7 mouse cellular contexts compared by ENCODE assay signal in the genomic region with DNA sequence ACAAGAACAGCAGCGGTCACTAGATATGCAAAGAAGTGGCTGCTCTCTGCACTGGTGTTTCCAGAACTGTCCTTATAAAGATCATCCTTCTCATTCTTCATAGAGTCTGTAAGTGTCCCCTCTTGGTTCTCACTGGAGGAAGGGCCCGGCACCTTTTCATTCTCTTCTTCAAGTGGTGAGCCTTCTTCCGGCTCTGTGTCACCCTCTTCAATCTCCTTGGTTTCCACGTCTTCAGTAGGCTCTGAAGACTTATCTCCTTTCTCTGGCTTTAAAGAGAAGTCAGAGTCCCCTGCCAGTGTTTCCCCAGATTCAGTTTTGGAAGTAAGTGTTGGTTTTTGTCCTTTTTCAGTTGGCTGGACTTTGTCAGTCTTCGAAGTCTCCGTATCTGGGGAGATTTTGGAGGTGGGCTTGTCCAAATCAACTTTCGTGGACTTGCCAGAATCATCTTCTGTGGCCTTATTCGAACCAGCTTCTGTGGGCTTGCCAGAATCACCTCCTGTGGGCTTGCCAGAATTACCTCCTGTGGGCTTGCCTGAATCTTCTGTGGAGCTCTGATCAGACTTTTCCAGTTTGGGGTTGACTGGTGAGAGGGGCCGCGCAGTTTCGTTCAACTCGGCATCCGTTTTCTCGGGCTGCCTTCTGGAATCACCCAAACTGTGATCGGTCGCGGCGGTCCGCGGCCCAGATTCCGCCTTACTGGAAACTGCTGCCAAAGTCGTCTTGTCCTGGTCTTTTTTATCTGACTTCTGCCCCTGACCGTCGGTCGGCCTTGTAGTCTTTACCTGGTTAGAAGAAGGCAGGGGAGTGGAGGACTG. TPM values are rescaled to one million over a fixed set of nuclear protein-coding genes. Genes with fewer than 3 reads are reported as not detected.
A peak's percentile ranks its signal among the peaks of the same experiment; 100 is the strongest.
DNase-seq lines count a peak whose midpoint lies in the region; ATAC-seq and TF ChIP-seq lines count a peak whose summit lies in the region.

No protein-coding gene starts in this region.

- peak overlapping the region; percentile 70 for H3K9ac ChIP-seq in midbrain, postnatal 0 days (replicated peaks; ENCODE audit: low read length, poor library complexity, severe bottlenecking)

- no peak for DNase-seq in testis, postnatal 10 days (ENCODE audit: low spot score)
- no peak for DNase-seq in embryonic facial prominence, embryonic 10.5 days (ENCODE audit: low spot score)
- DNase-seq in midbrain, postnatal 0 days (ENCODE audit: low spot score), result no peak
- DNase-seq in layer of hippocampus, postnatal 14 days (ENCODE audit: low spot score in 2 of 2), result no peak
- no peak for DNase-seq in testis, postnatal 14 days (ENCODE audit: low spot score)

- H3K4me2 ChIP-seq in midbrain, postnatal 0 days (ENCODE audit: low read depth, low read length, poor library complexity, severe bottlenecking), result peak overlapping the region; percentile 96

- WGBS in embryonic facial prominence, embryonic 10.5 days, result 31% methylated on average over 25 of the region's 25 CpGs
- 27% methylated on average over 25 of the region's 25 CpGs for WGBS in midbrain, postnatal 0 days

- peak overlapping the region; percentile 93 for H3K4me3 ChIP-seq in testis, adult 2 months (ENCODE audit: control insufficient read depth, low read depth, low read length)
- peak overlapping the region; percentile 86 for H3K4me3 ChIP-seq in embryonic facial prominence, embryonic 10.5 days
- H3K4me3 ChIP-seq in midbrain, postnatal 0 days (ENCODE audit: low read depth, low read length), result peak overlapping the region; percentile 74

- H3K27me3 ChIP-seq in testis, adult 2 months (ENCODE audit: control insufficient read depth, insufficient read depth, low read length), result no peaks in the 10 kb centered on the region
- H3K27me3 ChIP-seq in embryonic facial prominence, embryonic 10.5 days (replicated peaks; ENCODE audit: low read depth, poor library complexity, severe bottlenecking), result no peaks in the 10 kb centered on the region
- no peaks in the 10 kb centered on the region for H3K27me3 ChIP-seq in midbrain, postnatal 0 days (ENCODE audit: insufficient read depth, low read length)

- peaks cover 4% of the 10 kb centered on the region for H3K36me3 ChIP-seq in testis, adult 2 months (ENCODE audit: control insufficient read depth, insufficient read depth, low read length)
- H3K36me3 ChIP-seq in embryonic facial prominence, embryonic 10.5 days (replicated peaks), result peaks cover 32% of the 10 kb centered on the region
- peaks cover 16% of the 10 kb centered on the region; the same call in 1 of the 2 replicates for H3K36me3 ChIP-seq in midbrain, postnatal 0 days (ENCODE audit: insufficient read depth, low read length)

- ATAC-seq in inflammation-experienced regulatory T-cells, adult 6 months, result peak; percentile 25
- ATAC-seq in midbrain, postnatal 0 days (ENCODE audit: low FRiP score), result no peak

- H3K27ac ChIP-seq in testis, adult 2 months (ENCODE audit: control insufficient read depth, insufficient read depth, low read depth, low read length), result peak overlapping the region; percentile 69
- H3K27ac ChIP-seq in embryonic facial prominence, embryonic 10.5 days (replicated peaks), result peak overlapping the region; percentile 91
- peak overlapping the region; percentile 62; the same call in 1 of the 2 replicates for H3K27ac ChIP-seq in midbrain, postnatal 0 days (ENCODE audit: low read depth, low read length)

- no peak for TF ChIP-seq POLR2A in testis, adult 2 months (IDR thresholded peaks at IDR 0.05; ENCODE audit: control insufficient read depth, low read depth, low read length)

- no peak for TF ChIP-seq CTCF in testis, adult 2 months (IDR thresholded peaks at IDR 0.05; ENCODE audit: control insufficient read depth, insufficient read depth, insufficient replicate concordance, low read depth, low read length)
- TF ChIP-seq CTCF in midbrain, postnatal 0 days (IDR thresholded peaks at IDR 0.05), result no peak

- no peaks in the 10 kb centered on the region for H3K9me3 ChIP-seq in embryonic facial prominence, embryonic 10.5 days
- no peaks in the 10 kb centered on the region for H3K9me3 ChIP-seq in midbrain, postnatal 0 days (ENCODE audit: low read length)

- H3K4me1 ChIP-seq in testis, adult 2 months (ENCODE audit: control insufficient read depth, insufficient read depth, low read length), result peaks cover 4% of the 10 kb centered on the region
- H3K4me1 ChIP-seq in embryonic facial prominence, embryonic 10.5 days, result peaks cover 31% of the 10 kb centered on the region
- peaks cover 18% of the 10 kb centered on the region for H3K4me1 ChIP-seq in midbrain, postnatal 0 days (ENCODE audit: insufficient read depth, low read length)

RNA-seq across cellular contexts. Expression of a gene that starts 1.0 kb away (rescaled TPM):
- 21.4 and 29.8 TPM in 2 replicates for polyA plus RNA-seq in testis, adult 2 months (2012; rRNA removed)
- polyA plus RNA-seq in embryonic facial prominence, embryonic 10.5 days (2016; fragmentation: Nextera tagmentation; extraction: Ambion mirVana), result 26.2 and 27.9 TPM in 2 replicates
- polyA plus RNA-seq in inflammation-experienced regulatory T-cells, adult 6 months (2017; shearing (Covaris generic)), result 100 to 1,000 TPM; 103 to 111 (median 108) TPM
- 34.2 and 36.2 TPM in 2 replicates for total RNA-seq in midbrain, postnatal 0 days (2014; rRNA removed)
- 37.7 and 39.2 TPM in 2 replicates for polyA plus RNA-seq in midbrain, postnatal 0 days (2015; fragmentation: Nextera tagmentation; extraction: Ambion mirVana)
- 10 to 100 TPM; 65.3 to 68.0 TPM for total RNA-seq in layer of hippocampus, postnatal 14 days (2021)

RNA-seq across cellular contexts. Expression of a gene that starts 17.5 kb away (rescaled TPM):
- polyA plus RNA-seq in testis, adult 2 months (2012; rRNA removed), result 9.4 and 11.0 TPM in 2 replicates
- polyA plus RNA-seq in embryonic facial prominence, embryonic 10.5 days (2016; fragmentation: Nextera tagmentation; extraction: Ambion mirVana), result 8.6 and 8.9 TPM in 2 replicates
- 1 to 10 TPM; 3.9 to 5.5 (median 4.1) TPM for polyA plus RNA-seq in inflammation-experienced regulatory T-cells, adult 6 months (2017; shearing (Covaris generic))
- 4.4 and 4.5 TPM in 2 replicates for total RNA-seq in midbrain, postnatal 0 days (2014; rRNA removed)
- 6.8 and 7.5 TPM in 2 replicates for polyA plus RNA-seq in midbrain, postnatal 0 days (2015; fragmentation: Nextera tagmentation; extraction: Ambion mirVana)
- 10 to 100 TPM; 44.0 to 50.8 TPM for total RNA-seq in layer of hippocampus, postnatal 14 days (2021)

RNA-seq across cellular contexts. Expression of a gene that starts 17.6 kb away (rescaled TPM):
- 40.2 and 46.0 TPM in 2 replicates for polyA plus RNA-seq in testis, adult 2 months (2012; rRNA removed)
- 13.9 and 14.8 TPM in 2 replicates for polyA plus RNA-seq in embryonic facial prominence, embryonic 10.5 days (2016; fragmentation: Nextera tagmentation; extraction: Ambion mirVana)
- 10 to 100 TPM; 13.7 to 24.3 (median 20.6) TPM for polyA plus RNA-seq in inflammation-experienced regulatory T-cells, adult 6 months (2017; shearing (Covaris generic))
- total RNA-seq in midbrain, postnatal 0 days (2014; rRNA removed), result 12.5 and 18.3 TPM in 2 replicates
- 16.0 and 17.9 TPM in 2 replicates for polyA plus RNA-seq in midbrain, postnatal 0 days (2015; fragmentation: Nextera tagmentation; extraction: Ambion mirVana)
- total RNA-seq in layer of hippocampus, postnatal 14 days (2021), result 10 to 100 TPM; 19.4 to 21.4 TPM
